Mouse (Mus musculus): ENCODE measurements around the gene Gm14326. TPM values are rescaled to one million over a fixed set of nuclear protein-coding genes. Genes with fewer than 3 reads are reported as not detected.

The Gm14326 gene
- polyA plus RNA-seq (2012; rRNA removed): 8.4 and 8.7 TPM in 2 replicates

GRCm38 (mm10) chr2:177957145-177957544 lies at the start of gene Gm14326:
Gm14326 (minus strand) TSS chr2:177957297.

GRCm38 (mm10) chr2:177925563-177926103 lies 31.5 kb downstream of the Gm14326 start, which contains the start of gene Zfp972:
Zfp972 (minus strand) TSS chr2:177925613.

GRCm38 (mm10) chr2:177897046-177897578 lies 60.0 kb downstream of the Gm14326 start, which contains the start of gene Gm14327:
Gm14327 (plus strand) TSS chr2:177897096.

Other genes starting within 250 kb of the Gm14326 start
- gene Gm14322, start 198.0 kb downstream of the Gm14326 start, polyA plus RNA-seq (2012; rRNA removed): 7.2 and 9.7 TPM in 2 replicates
- 40.4 and 44.2 TPM in 2 replicates for gene Gm14325, start 117.0 kb downstream of the Gm14326 start, polyA plus RNA-seq (2012; rRNA removed)
- 1.7 and 2.5 TPM in 2 replicates for gene Gm14327, start 60.2 kb downstream of the Gm14326 start, polyA plus RNA-seq (2012; rRNA removed)
- 0.57 and 0.63 TPM in 2 replicates for gene Zfp972, start 31.7 kb downstream of the Gm14326 start, polyA plus RNA-seq (2012; rRNA removed)
- 7.5 and 8.4 TPM in 2 replicates for gene Zfp971, start 66.0 kb upstream of the Gm14326 start, polyA plus RNA-seq (2012; rRNA removed)
- gene Zfp931, start 121.2 kb upstream of the Gm14326 start, polyA plus RNA-seq (2012; rRNA removed): 8.2 and 8.3 TPM in 2 replicates
- 46.1 and 53.0 TPM in 2 replicates for gene Phactr3, start 161.7 kb upstream of the Gm14326 start, polyA plus RNA-seq (2012; rRNA removed)